Mouse (Mus musculus): ENCODE results near the gene Cabin1.

DNA sequence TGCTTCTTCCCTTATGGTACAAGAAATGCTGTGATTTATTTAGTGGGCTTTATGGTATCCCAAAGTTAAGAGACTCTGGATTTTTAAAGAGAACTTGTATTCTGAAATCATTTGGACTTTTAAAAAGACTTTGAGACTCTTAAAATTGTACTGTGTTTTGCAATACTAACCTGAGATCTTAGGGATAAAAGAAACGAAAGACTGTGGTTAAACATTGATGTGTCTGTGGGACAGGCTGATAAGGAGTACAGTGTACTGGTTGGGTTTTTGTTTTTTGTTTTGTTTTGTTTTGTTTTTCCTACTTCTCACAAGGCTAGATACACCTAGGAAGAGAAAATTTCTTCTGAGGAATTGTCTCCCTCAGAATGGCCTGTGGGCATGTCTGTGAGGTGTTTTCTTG, 21.3 kb upstream of the Cabin1 start:
- TF ChIP-seq CTCF (IDR thresholded peaks at IDR 0.05; ENCODE audit: low read depth) (no peak), EP300 (optimal IDR thresholded peaks at IDR 0.05) (no peak)

All from stomach, postnatal 0 days (tissue).